Mouse (Mus musculus) midbrain, embryonic 13.5 days (tissue): Measurements from ENCODE around the gene C1qb. TPM values are rescaled to one million over a fixed set of nuclear protein-coding genes. Genes with fewer than 3 reads are reported as not detected.

ENCODE experiments used
- ATAC-seq: fragments of 200-750 bp; cut with Nextera tagmentation; 2 replicates; pipeline ENCODE4 v1.8.0; 2017; ENCODE audit warnings: mild to moderate bottlenecking, moderate TSS enrichment, moderate library complexity
- H3K27ac ChIP-seq: fragments of 300-500 bp; sonication (generic); 2 replicates; pipeline ENCODE4 v1.5.1; 2015; ENCODE audit warnings: inconsistent platforms, mild to moderate bottlenecking, moderate library complexity
- H3K27me3 ChIP-seq: fragments of 300-500 bp; sonication (generic); 2 replicates; pipeline ENCODE4 v1.6.1; 2015; ENCODE audit warnings: mild to moderate bottlenecking, inconsistent platforms
- H3K36me3 ChIP-seq: fragments of 300-500 bp; sonication (generic); 2 replicates; pipeline ENCODE4 v1.6.1; 2015; ENCODE audit warnings: mild to moderate bottlenecking, inconsistent platforms
- H3K4me1 ChIP-seq: fragments of 300-500 bp; sonication (generic); replicated peaks from 2 replicates; pipeline ENCODE4 v1.6.1; 2015; ENCODE audit warnings: inconsistent platforms
- H3K4me2 ChIP-seq: fragments of 300-500 bp; sonication (generic); replicated peaks from 2 replicates; pipeline ENCODE4 v1.6.1; 2015; ENCODE audit warnings: moderate library complexity, mild to moderate bottlenecking, inconsistent platforms
- H3K4me3 ChIP-seq: fragments of 300-500 bp; sonication (generic); replicated peaks from 2 replicates; pipeline ENCODE4 v1.5.1; 2015; ENCODE audit warnings: mild to moderate bottlenecking, inconsistent platforms
- H3K9ac ChIP-seq: fragments of 300-500 bp; sonication (generic); replicated peaks from 2 replicates; pipeline ENCODE4 v1.6.1; 2015; ENCODE audit warnings: mild to moderate bottlenecking, inconsistent platforms
- H3K9me3 ChIP-seq: fragments of 300-500 bp; sonication (generic); 2 replicates; pipeline ENCODE4 v1.6.1; 2016; ENCODE audit warnings: mild to moderate bottlenecking, inconsistent platforms
- WGBS: fragments of 180-500 bp; shearing (Covaris S2); methylation state at CpG from one replicate; pipeline ENCODE4 v1.1.7; 2015; 5-methylcytosine and 5-hydroxymethylcytosine counted together
- polyA plus RNA-seq: library from polyadenylated mRNA; unstranded; fragments of >200 nt; fragmentation: Nextera tagmentation; extraction: Ambion mirVana; gene quantifications from 2 replicates; pipeline ENCODE4 v1.2.1, GENCODE M21; 2015

The C1qb gene
- polyA plus RNA-seq, 1 experiment from 2014 or later: 30.4 TPM

- peaks cover 44% of the 10 kb centered on the region for H3K4me1 ChIP-seq
- no peak overlapping the region for H3K9ac ChIP-seq
- H3K4me2 ChIP-seq: peak overlapping the region; percentile 38
- H3K27me3 ChIP-seq: peaks cover 74% of the 10 kb centered on the region
- 0 out of 2 replicates have a peak overlapping the region, but pooled peaks have one; percentile 5 for H3K4me3 ChIP-seq
- no peaks in the 10 kb centered on the region for H3K9me3 ChIP-seq
- ATAC-seq: peak; percentile 77
- 2% methylated on average over 17 of the region's 17 CpGs for WGBS
- H3K27ac ChIP-seq: peak overlapping the region; percentile 83
- no peaks in the 10 kb centered on the region for H3K36me3 ChIP-seq
Measured at GRCm38 (mm10) chr4:136911211-136911646, 25.2 kb upstream of the C1qb start.

GRCm38 (mm10) chr4:136907809-136908208 lies 21.8 kb upstream of the C1qb start:
- Histone ChIP-seq H3K4me3 (no peak overlapping the region), H3K27ac (no peak overlapping the region), H3K27me3 (peaks cover 81% of the 10 kb centered on the region), H3K4me1 (peaks cover 45% of the 10 kb centered on the region), H3K36me3 (no peaks in the 10 kb centered on the region), H3K9me3 (no peaks in the 10 kb centered on the region), H3K9ac (no peak overlapping the region), H3K4me2 (no peak overlapping the region)
- ATAC-seq: no peak

- Histone ChIP-seq H3K9ac (no peak overlapping the region), H3K4me3 (no peak overlapping the region), H3K4me1 (peaks cover 38% of the 10 kb centered on the region), H3K27me3 (peaks cover 86% of the 10 kb centered on the region), H3K27ac (no peak overlapping the region), H3K4me2 (no peak overlapping the region), H3K36me3 (no peaks in the 10 kb centered on the region), H3K9me3 (no peaks in the 10 kb centered on the region)
- no peak for ATAC-seq
- 10% methylated on average over 7 of the region's 7 CpGs for WGBS
Measured at GRCm38 (mm10) chr4:136907033-136907432, 21.0 kb upstream of the C1qb start.

- ATAC-seq: peak; percentile 70
- H3K27ac ChIP-seq: no peak overlapping the region
- H3K9ac ChIP-seq: no peak overlapping the region
- H3K4me2 ChIP-seq: peak overlapping the region; percentile 39
- WGBS: 0% methylated on average over 23 of the region's 23 CpGs
- peaks cover 23% of the 10 kb centered on the region for H3K4me1 ChIP-seq
- H3K4me3 ChIP-seq: 0 out of 2 replicates have a peak overlapping the region, but pooled peaks have one; percentile 2
- H3K9me3 ChIP-seq: no peaks in the 10 kb centered on the region
- H3K27me3 ChIP-seq: peaks cover 79% of the 10 kb centered on the region
- no peaks in the 10 kb centered on the region for H3K36me3 ChIP-seq
Measured at GRCm38 (mm10) chr4:136904767-136905539, 19.0 kb upstream of the C1qb start.

GRCm38 (mm10) chr4:136899154-136899553 lies 13.2 kb upstream of the C1qb start:
- no peak overlapping the region for H3K27ac ChIP-seq
- H3K9me3 ChIP-seq: no peaks in the 10 kb centered on the region
- 63% methylated on average over 7 of the region's 7 CpGs for WGBS
- no peak overlapping the region for H3K9ac ChIP-seq
- H3K4me3 ChIP-seq: no peak overlapping the region
- peaks cover 73% of the 10 kb centered on the region for H3K27me3 ChIP-seq
- no peaks in the 10 kb centered on the region for H3K36me3 ChIP-seq
- H3K4me1 ChIP-seq: peaks cover 19% of the 10 kb centered on the region
- H3K4me2 ChIP-seq: no peak overlapping the region
- no peak for ATAC-seq

- no peak for ATAC-seq
- H3K9me3 ChIP-seq: no peaks in the 10 kb centered on the region
- peaks cover 70% of the 10 kb centered on the region for H3K27me3 ChIP-seq
- 78% methylated on average over 9 of the region's 9 CpGs for WGBS
- H3K4me1 ChIP-seq: peaks cover 20% of the 10 kb centered on the region
- no peak within 1 kb of the TSS for H3K4me3 ChIP-seq
- H3K36me3 ChIP-seq: no peaks in the 10 kb centered on the region
- H3K9ac ChIP-seq: no peak within 1 kb of the TSS
- H3K27ac ChIP-seq: no peak within 1 kb of the TSS
- H3K4me2 ChIP-seq: no peak within 1 kb of the TSS
Measured at GRCm38 (mm10) chr4:136898637-136899036, 12.7 kb upstream of the C1qb start, which contains the start of gene C1qa. Gene C1qa (minus strand): TSS chr4:136898803.

- Histone ChIP-seq H3K36me3 (no peaks in the 10 kb centered on the region), H3K27me3 (peaks cover 72% of the 10 kb centered on the region), H3K9me3 (no peaks in the 10 kb centered on the region), H3K4me3 (no peak overlapping the region), H3K4me2 (no peak overlapping the region), H3K4me1 (peaks cover 20% of the 10 kb centered on the region), H3K27ac (no peak overlapping the region), H3K9ac (no peak overlapping the region)
- ATAC-seq: no peak
- WGBS: 67% methylated on average over 9 of the region's 9 CpGs
Measured at GRCm38 (mm10) chr4:136898084-136898598, 12.2 kb upstream of the C1qb start.

GRCm38 (mm10) chr4:136896461-136896860 lies 10.5 kb upstream of the C1qb start:
- H3K27me3 ChIP-seq: peaks cover 71% of the 10 kb centered on the region
- WGBS: 32% methylated on average over 10 of the region's 10 CpGs
- no peak for ATAC-seq
- no peak overlapping the region for H3K9ac ChIP-seq
- no peak overlapping the region for H3K27ac ChIP-seq
- no peak overlapping the region for H3K4me3 ChIP-seq
- H3K36me3 ChIP-seq: no peaks in the 10 kb centered on the region
- H3K4me1 ChIP-seq: peaks cover 20% of the 10 kb centered on the region
- H3K4me2 ChIP-seq: peak overlapping the region; percentile 40
- H3K9me3 ChIP-seq: no peaks in the 10 kb centered on the region

GRCm38 (mm10) chr4:136895861-136896260 lies 9.9 kb upstream of the C1qb start:
- Histone ChIP-seq H3K27ac (no peak overlapping the region), H3K36me3 (no peaks in the 10 kb centered on the region), H3K4me3 (no peak overlapping the region; the same call in 1 of the 2 replicates), H3K9me3 (no peaks in the 10 kb centered on the region), H3K4me1 (peaks cover 20% of the 10 kb centered on the region), H3K4me2 (peak overlapping the region; percentile 40), H3K27me3 (peaks cover 74% of the 10 kb centered on the region), H3K9ac (no peak overlapping the region; the same call in 1 of the 2 replicates)
- no peak for ATAC-seq
- WGBS: 4% methylated on average over 15 of the region's 15 CpGs

- no peak for ATAC-seq
- Histone ChIP-seq H3K27ac (no peak overlapping the region), H3K9ac (no peak overlapping the region), H3K27me3 (peaks cover 80% of the 10 kb centered on the region), H3K4me1 (peaks cover 20% of the 10 kb centered on the region), H3K4me2 (no peak overlapping the region), H3K36me3 (no peaks in the 10 kb centered on the region), H3K4me3 (no peak overlapping the region), H3K9me3 (no peaks in the 10 kb centered on the region)
- whole genome bisulfite sequencing: 72% methylated on average over 4 of the region's 4 CpGs
Measured at GRCm38 (mm10) chr4:136894821-136895220, 8.8 kb upstream of the C1qb start.

GRCm38 (mm10) chr4:136893691-136894543 lies 7.9 kb upstream of the C1qb start:
- H3K9ac ChIP-seq: no peak overlapping the region
- H3K4me2 ChIP-seq: no peak overlapping the region
- no peak overlapping the region for H3K27ac ChIP-seq
- ATAC-seq: peak; percentile 85
- no peaks in the 10 kb centered on the region for H3K9me3 ChIP-seq
- no peak overlapping the region for H3K4me3 ChIP-seq
- WGBS: 4% methylated on average over 9 of the region's 9 CpGs
- no peaks in the 10 kb centered on the region for H3K36me3 ChIP-seq
- H3K4me1 ChIP-seq: peaks cover 20% of the 10 kb centered on the region
- peaks cover 80% of the 10 kb centered on the region for H3K27me3 ChIP-seq

GRCm38 (mm10) chr4:136892811-136893210 lies 6.8 kb upstream of the C1qb start, which contains the start of gene C1qc:
Gene C1qc (minus strand): TSS chr4:136893065.
- Histone ChIP-seq H3K9me3 (no peaks in the 10 kb centered on the region), H3K4me1 (peaks cover 18% of the 10 kb centered on the region), H3K4me2 (no peak within 1 kb of the TSS), H3K27ac (no peak within 1 kb of the TSS), H3K36me3 (no peaks in the 10 kb centered on the region), H3K9ac (no peak within 1 kb of the TSS), H3K4me3 (no peak within 1 kb of the TSS), H3K27me3 (peaks cover 71% of the 10 kb centered on the region)
- ATAC-seq: no peak
- 67% methylated on average over 5 of the region's 5 CpGs for WGBS
